Mouse (Mus musculus): ENCODE results near the gene Man2a2. TPM values are rescaled to one million over a fixed set of nuclear protein-coding genes. Genes with fewer than 3 reads are reported as not detected.
"Not testable (repeated sequence)": the region's sequence is repeated elsewhere in the genome, so short reads cannot be mapped to it uniquely, and the experiment has no call there.

The Man2a2 gene
- total RNA-seq, 2 experiments from 2014 or later = 5.1 to 13.0 TPM

DNA sequence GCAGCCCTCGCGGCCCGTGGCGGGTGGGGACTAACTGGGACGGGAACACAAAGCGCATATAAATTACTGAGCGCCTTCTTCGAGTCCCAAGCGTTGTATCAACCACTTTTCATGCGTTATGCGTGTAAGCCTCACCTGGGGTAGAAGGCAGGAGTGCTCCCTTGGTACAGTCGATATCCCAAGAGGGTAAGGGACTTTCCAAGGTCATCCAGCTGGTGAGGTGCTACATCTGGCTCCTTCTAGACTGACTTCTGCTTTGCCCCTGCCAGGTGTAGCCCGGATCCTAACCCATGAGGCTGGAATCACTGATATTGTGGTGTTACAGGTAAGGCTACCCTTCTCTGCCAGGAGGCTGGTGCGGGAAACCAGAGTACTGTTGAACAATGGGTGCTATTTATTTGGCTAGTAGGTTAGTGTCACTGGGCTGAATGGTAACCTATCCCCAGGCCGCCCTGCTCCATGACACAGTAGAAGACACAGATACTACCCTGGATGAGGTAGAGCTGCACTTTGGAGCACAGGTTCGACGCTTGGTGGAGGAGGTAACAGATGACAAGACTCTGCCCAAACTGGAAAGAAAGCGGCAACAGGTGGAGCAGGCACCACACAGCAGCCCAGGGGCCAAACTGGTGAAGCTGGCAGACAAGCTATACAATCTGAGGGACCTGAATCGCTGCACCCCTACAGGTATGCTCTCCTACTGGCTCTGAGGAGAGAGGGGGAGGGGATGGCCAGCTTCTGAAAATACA is 27.7 kb downstream of the Man2a2 start:
- ATAC-seq (replicated peaks; ENCODE audit: low FRiP score, poor library complexity, severe bottlenecking) = 0 out of 2 replicates have a peak, but pooled peaks have one; percentile 2

DNA sequence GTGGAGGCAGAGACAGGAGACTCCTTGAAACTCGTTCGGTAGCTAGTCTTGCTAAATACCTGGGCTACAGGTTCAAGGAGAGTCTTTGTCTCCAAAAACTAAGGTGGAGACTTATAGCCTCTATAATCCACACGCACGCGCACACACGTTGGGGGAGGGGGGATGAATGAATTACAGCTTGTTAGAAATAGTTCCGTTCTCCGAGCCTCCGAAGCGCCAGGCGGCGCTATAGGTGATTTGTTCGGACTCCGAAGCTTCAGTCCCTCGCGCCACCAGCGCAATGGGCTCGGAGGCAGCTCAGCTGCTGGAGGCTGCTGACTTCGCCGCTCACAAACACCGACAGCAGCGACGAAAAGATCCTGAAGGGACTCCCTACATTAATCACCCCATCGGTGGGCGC is 28.3 kb downstream of the Man2a2 start, which contains the start of gene Hddc3:
Gene Hddc3, plus strand, starts transcription at position 247 of the 400 bp plus-strand sequence.
- peak; percentile 65 for ATAC-seq (replicated peaks; ENCODE audit: low FRiP score, poor library complexity, severe bottlenecking)

DNA sequence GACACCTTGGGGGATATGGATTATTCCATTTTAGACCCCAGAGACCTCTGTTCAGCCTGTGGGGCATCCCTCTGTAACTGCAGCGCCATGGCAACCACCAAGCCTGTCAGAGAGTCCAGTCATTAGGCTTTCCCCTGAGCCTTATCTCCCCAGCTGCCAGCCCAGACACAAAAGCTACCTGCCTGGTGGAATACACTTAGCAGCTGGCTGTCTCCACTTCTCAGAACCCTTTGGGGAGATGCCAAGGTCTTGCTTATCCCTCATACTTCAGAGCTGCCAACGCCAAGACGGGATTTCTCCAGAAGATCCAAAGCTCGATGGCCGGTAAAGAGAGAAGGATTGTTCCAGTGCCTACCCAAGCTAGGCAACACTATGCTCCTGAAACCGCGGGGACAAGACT is 29.4 kb downstream of the Man2a2 start:
- ATAC-seq (replicated peaks; ENCODE audit: low FRiP score, poor library complexity, severe bottlenecking) = no peak

DNA sequence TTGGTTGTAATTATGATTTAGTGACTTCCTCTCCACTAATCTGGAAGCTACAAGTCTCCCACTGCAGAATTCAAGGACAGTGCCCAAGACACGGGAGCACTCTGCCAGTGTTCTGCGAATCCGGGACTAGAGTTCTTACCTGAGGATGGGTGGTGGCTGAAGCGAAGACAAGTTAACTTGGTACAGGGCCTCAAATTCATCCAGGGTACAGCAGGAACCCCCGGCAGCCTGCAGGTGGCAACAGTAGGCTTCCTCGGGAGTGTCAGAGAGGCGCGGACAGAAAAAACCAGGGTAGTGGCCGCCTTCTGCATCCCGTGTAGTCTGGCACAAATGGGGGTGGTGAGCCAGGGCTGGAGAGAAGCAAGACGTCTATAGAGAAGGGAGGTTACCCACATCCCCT is 30.4 kb downstream of the Man2a2 start, which contains the start of gene Unc45a:
Gene Unc45a, minus strand, starts transcription at position 213 of the 400 bp plus-strand sequence.
- ATAC-seq (replicated peaks; ENCODE audit: low FRiP score, poor library complexity, severe bottlenecking) = peak; percentile 76

DNA sequence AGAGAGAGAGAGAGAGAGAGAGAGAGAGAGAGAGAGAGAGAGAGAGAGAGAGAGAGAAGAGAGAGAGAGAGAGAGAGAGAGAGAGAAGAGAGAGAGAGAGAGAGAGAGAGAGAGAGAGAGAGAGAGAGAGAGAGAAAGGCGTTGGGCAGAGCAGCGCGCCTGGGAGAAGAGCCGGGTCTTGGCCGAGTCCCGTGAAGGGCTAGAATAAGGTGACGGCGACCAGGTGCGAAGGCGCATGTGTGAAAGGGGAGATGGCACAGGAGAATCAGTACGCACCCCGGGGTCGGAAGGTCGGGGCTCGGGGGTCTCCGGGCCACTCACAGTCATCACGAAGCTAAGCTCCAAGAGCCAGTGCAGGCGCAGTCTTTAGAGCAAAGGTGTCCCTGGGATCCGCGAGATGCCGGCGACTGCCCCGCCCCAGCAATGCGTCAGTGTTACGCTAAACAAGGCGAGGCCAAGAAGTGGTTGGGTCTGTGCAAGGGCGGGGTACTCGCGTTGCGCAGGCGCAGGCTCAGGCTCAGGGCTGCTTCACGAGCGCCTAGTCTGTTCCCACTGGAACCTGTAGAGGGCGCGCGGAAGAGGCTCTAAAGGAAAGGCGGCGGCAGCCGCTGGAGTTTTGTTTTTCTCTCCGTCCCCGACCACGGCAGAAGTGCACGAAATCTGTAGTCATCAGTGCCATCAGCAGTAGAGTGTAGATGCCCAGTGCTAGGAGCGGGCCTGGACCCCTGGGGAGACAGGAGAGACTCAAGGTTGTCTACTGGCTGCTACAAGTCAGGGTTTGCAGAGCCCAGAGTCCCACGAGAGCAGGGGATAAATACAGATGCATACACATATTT is 31.2 kb downstream of the Man2a2 start:
- ATAC-seq (replicated peaks; ENCODE audit: low FRiP score, poor library complexity, severe bottlenecking) = peak; percentile 86

- ATAC-seq (replicated peaks; ENCODE audit: low FRiP score, poor library complexity, severe bottlenecking) = no peak
These were observed 31.8 kb downstream of the Man2a2 start for GRCm38 (mm10) chr7:80339371-80339770.

DNA sequence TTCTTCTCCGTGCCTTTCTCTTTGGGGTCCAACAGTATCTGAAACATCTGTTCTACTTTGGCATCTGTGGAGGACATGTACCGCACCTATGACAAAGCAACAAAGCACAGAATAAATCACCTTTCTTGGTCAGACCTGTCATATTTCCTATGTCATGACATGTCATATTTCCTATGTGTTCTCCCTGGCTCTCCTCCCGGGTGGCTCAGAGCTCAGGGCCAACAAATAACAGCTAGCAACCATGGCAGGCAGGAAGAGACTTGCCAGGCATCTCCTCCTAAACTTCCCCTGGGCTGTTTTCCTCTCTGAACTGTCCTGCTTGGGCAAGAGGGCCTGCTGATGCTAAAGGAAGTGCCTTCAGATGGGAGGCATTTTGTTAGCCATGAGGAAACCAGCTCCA is 34.2 kb downstream of the Man2a2 start:
- no peak for ATAC-seq (replicated peaks; ENCODE audit: low FRiP score, poor library complexity, severe bottlenecking)

- ATAC-seq (replicated peaks; ENCODE audit: low FRiP score, poor library complexity, severe bottlenecking) = no peak
These were observed 36.3 kb downstream of the Man2a2 start for GRCm38 (mm10) chr7:80334848-80335247.

DNA sequence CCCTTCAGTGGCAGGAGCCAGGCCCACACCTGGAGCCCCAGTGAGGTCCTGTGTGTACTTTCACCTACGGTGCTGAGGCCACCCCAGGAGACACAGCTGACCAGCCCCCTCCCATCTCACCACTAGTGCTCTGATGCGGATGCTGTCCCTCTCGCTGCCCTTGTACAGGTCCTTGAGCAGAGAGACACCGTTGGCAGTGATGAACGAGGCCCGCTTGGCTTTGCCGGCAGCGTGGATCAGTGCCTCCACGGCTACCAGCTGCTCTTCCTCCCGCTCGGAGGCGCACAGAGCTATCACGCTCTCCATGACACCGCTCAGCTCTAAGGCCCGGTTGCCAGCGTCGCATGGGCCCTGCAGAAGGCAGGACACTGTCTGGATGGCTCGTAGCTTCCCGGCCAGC is 39.7 kb downstream of the Man2a2 start:
- no peak for ATAC-seq (replicated peaks; ENCODE audit: low FRiP score, poor library complexity, severe bottlenecking)

GRCm38 (mm10) chr7:80330278-80330677 is 40.9 kb downstream of the Man2a2 start:
- ATAC-seq (replicated peaks; ENCODE audit: low FRiP score, poor library complexity, severe bottlenecking) = no peak

DNA sequence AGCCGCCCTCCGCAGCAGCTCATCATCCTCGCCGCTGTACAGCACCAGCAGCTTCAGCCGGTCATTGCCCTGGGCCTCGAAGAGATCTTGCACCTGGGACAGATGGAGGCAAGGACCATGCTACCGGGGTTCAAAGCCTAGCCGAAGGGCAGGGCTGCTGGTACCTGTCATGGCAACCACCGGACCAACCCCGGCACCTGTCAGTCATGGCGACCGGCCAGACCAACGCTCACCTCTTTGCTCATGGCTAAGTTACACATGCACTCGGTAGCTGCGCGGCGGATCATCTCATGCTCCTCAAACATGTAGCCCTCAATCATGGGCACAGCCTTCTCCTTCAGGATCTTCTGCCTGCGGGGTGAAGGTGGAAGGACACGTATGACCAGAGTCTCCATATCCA is 45.1 kb downstream of the Man2a2 start:
- ATAC-seq (replicated peaks; ENCODE audit: low FRiP score, poor library complexity, severe bottlenecking) = no peak

DNA sequence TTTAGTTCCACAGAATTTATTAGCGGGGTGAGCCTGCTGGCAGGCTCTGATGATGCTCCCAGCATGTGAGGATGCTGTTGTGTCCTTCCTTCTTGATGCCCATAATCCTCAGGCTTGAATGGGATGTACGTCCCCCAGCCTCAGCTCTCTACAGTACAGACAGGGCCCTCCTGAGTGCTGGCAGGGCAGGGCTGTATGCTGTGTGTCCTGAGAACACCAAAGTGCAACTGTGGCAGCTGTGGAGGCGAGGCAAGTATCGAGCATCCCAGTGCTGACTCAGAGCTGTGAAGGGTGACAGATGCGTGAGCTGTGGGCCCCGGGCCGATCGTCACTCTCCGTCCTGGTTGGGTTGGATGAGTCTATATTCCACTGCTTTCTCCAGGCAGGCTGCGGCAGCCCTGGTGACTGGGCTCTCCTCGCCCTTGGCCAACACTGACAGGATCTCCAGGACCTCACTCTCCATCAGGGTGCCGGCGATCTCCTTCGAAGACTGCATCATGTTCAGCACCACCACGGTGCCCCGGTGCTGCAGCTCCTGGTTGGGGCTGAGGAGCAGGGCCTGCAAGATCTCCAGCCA is 45.8 kb downstream of the Man2a2 start:
- ATAC-seq (replicated peaks; ENCODE audit: low FRiP score, poor library complexity, severe bottlenecking) = no peak

GRCm38 (mm10) chr7:80324816-80325119 is 46.4 kb downstream of the Man2a2 start:
- ATAC-seq (replicated peaks; ENCODE audit: low FRiP score, poor library complexity, severe bottlenecking) = not testable (repeated sequence)

- peak; percentile 95 for ATAC-seq (replicated peaks; ENCODE audit: low FRiP score, poor library complexity, severe bottlenecking)
These were observed 46.9 kb downstream of the Man2a2 start, which contains the start of gene Rccd1 for GRCm38 (mm10) chr7:80324043-80324815. Rccd1 (minus strand) TSS chr7:80324454.

DNA sequence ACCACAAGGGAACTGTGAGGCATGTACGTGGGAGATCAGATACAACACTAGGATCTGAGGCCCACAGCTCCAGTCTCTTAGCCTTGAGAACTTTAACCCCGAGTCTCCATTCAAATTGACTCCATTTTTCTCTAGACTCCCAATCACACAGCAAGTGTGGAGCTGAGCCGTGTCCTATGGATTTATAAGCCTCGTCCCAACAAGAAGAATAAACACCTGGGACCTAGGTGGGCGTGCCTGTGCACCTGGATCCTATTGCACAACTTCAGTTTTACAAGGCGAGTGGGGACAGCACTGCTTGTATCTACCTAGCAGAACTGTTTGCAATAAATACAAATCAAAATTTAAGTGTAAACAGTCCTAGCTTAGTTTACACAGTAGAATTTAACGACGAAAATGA is 47.8 kb downstream of the Man2a2 start:
- no peak for ATAC-seq (replicated peaks; ENCODE audit: low FRiP score, poor library complexity, severe bottlenecking)

- no peak for ATAC-seq (replicated peaks; ENCODE audit: low FRiP score, poor library complexity, severe bottlenecking)
These were observed 51.2 kb downstream of the Man2a2 start for GRCm38 (mm10) chr7:80319846-80320496.

- 0 out of 2 replicates have a peak, but pooled peaks have one; percentile 13 for ATAC-seq (replicated peaks; ENCODE audit: low FRiP score, poor library complexity, severe bottlenecking)
These were observed 52.5 kb downstream of the Man2a2 start for GRCm38 (mm10) chr7:80318670-80319069.

DNA sequence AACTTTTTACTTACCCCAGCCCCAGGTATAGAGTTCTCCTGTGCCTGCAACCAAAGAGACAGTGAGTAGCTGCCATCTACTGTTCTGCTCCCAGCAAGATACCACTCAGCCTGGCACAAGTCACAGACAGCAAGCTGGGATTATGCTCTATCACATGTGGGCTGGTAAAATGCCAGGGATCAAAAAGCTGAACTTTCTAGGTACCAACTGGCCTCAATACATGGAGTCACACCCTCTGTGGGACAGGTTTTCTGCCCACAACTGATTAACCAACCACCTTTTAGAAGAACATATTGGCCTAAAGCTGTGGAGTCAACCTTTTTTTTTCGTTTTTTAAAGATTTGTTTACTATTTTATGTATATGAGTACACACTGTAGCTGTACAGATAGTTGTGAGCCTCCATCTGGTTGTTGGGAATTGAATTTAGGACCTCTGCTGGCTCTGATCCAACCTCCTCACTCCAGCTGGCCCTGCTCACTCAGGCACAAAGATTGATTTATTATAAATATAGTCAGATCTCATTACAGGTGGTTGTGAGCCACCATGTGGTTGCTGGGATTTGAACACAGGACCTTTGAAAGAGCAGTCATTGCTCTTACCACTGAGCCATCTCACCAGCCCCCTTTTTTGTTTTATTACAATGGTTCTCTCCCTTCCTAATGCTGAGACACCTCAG is 53.6 kb downstream of the Man2a2 start:
- no peak for ATAC-seq (replicated peaks; ENCODE audit: low FRiP score, poor library complexity, severe bottlenecking)

GRCm38 (mm10) chr7:80315733-80316132 is 55.4 kb downstream of the Man2a2 start:
- ATAC-seq (replicated peaks; ENCODE audit: low FRiP score, poor library complexity, severe bottlenecking) = no peak

Data from erythroid progenitor cell, adult 5-6 weeks (primary cell).